Mouse (Mus musculus) ZHBTc4 (cell line): Measurements from ENCODE around the gene Bbs4.
"Not testable (repeated sequence)": the region's sequence is repeated elsewhere in the genome, so short reads cannot be mapped to it uniquely, and the experiment has no call there.

Source experiments
- DNase-seq: peaks from one replicate; pipeline ENCODE4 v3.0.0-alpha.2; 2011; ENCODE audit warnings: low read depth, low spot score

The Bbs4 gene

GRCm38 (mm10) chr9:59353253-59353639 is at the start of gene Bbs4:
Bbs4 (minus strand) TSS chr9:59353508.
- DNase-seq: peak; percentile 96

GRCm38 (mm10) chr9:59389086-59389485 is 35.8 kb upstream of the Bbs4 start:
- no peak for DNase-seq

GRCm38 (mm10) chr9:59388311-59388710 is 35.0 kb upstream of the Bbs4 start:
- no peak for DNase-seq

GRCm38 (mm10) chr9:59387461-59387860 is 34.2 kb upstream of the Bbs4 start:
- DNase-seq: peak; percentile 64

- DNase-seq: peak; percentile 86
Measured at GRCm38 (mm10) chr9:59375626-59376025, 22.3 kb upstream of the Bbs4 start.

GRCm38 (mm10) chr9:59369646-59370045 is 16.3 kb upstream of the Bbs4 start:
- DNase-seq: peak; percentile 66

GRCm38 (mm10) chr9:59369220-59369619 is 15.9 kb upstream of the Bbs4 start:
- no peak for DNase-seq

- not testable (repeated sequence) for DNase-seq
Measured at GRCm38 (mm10) chr9:59360487-59360886, 7.2 kb upstream of the Bbs4 start.

GRCm38 (mm10) chr9:59358041-59358440 is 4.7 kb upstream of the Bbs4 start:
- not testable (repeated sequence) for DNase-seq

GRCm38 (mm10) chr9:59352586-59353252 is 589 bp downstream of the Bbs4 start:
- DNase-seq: peak; percentile 10

- no peak for DNase-seq
Measured at GRCm38 (mm10) chr9:59346176-59346575, 7.1 kb downstream of the Bbs4 start.

GRCm38 (mm10) chr9:59340002-59340401 is 13.3 kb downstream of the Bbs4 start:
- DNase-seq: peak; percentile 62

GRCm38 (mm10) chr9:59339107-59339506 is 14.2 kb downstream of the Bbs4 start:
- no peak for DNase-seq

GRCm38 (mm10) chr9:59338411-59338810 is 14.9 kb downstream of the Bbs4 start:
- DNase-seq: no peak

- DNase-seq: no peak
Measured at GRCm38 (mm10) chr9:59337889-59338288, 15.4 kb downstream of the Bbs4 start.

- no peak for DNase-seq
Measured at GRCm38 (mm10) chr9:59336539-59336938, 16.8 kb downstream of the Bbs4 start.

GRCm38 (mm10) chr9:59330055-59330454 is 23.3 kb downstream of the Bbs4 start:
- no peak for DNase-seq

GRCm38 (mm10) chr9:59324351-59324750 is 29.0 kb downstream of the Bbs4 start:
- DNase-seq: no peak

GRCm38 (mm10) chr9:59316206-59316605 is 37.1 kb downstream of the Bbs4 start:
- DNase-seq: no peak

GRCm38 (mm10) chr9:59311284-59311670 is 42.0 kb downstream of the Bbs4 start:
- no peak for DNase-seq

GRCm38 (mm10) chr9:59310582-59311283 is 42.6 kb downstream of the Bbs4 start:
- no peak for DNase-seq

GRCm38 (mm10) chr9:59307890-59308289 is 45.4 kb downstream of the Bbs4 start:
- DNase-seq: no peak

- no peak for DNase-seq
Measured at GRCm38 (mm10) chr9:59296419-59296818, 56.9 kb downstream of the Bbs4 start.
